Mouse (Mus musculus) forelimb bud, embryonic 11.5 days (tissue): ENCODE data around the gene Slc18b1.
"Not testable (repeated sequence)": the region's sequence is repeated elsewhere in the genome, so short reads cannot be mapped to it uniquely, and the experiment has no call there.

Source experiments
- DNase-seq: peaks from one replicate; pipeline ENCODE4 v3.0.0-alpha.2; 2012; ENCODE audit warnings: low read depth, low spot score

The Slc18b1 gene

DNA sequence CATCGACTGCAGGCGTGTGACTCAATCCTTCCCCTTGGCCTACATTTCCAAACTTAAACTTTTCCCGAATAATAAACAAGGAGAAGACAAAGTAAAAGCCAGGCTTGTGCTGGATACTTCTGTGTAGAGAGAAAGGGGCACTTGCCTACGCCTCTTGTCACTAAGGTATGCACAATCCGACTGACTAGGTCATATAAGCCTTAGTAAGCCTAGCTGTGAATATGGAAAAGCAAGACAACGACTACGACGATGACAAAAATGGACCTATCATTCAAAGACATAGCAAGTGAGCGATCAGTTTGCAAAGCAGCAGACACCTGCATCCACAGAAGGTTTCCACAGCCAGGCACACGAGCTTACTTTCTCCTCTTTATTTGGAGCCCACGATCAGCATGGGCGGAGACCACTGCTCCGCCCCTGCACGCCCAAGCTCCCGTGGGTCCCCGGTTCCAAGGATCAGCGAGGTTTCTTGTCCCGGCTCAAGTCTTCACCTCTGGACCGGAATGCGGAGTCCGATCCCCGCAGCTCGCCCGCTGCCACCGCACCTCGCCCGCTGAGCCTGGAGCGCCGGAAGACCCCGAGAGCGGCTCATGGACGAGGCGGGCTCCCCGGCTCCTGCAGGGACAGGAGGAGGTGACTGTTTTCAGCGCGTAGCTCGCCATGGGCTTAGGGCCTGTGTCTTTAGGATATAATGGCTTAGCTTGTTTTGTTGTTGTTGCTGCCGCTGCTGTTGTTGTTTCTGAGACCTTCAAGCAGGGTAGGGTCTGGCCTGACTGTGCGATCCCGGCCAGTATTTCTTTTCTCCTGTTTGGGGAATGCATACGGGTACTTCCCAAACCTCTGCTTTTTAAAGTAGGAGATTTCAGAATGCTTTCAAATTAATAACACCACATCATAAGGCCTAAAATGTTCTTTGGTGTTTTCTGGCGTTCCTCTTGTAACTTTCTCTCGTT is at the start of gene Slc18b1:
TSS of gene Slc18b1 (plus strand) at position 436 of the 953 bp plus-strand sequence.
- DNase-seq, result no peak

DNA sequence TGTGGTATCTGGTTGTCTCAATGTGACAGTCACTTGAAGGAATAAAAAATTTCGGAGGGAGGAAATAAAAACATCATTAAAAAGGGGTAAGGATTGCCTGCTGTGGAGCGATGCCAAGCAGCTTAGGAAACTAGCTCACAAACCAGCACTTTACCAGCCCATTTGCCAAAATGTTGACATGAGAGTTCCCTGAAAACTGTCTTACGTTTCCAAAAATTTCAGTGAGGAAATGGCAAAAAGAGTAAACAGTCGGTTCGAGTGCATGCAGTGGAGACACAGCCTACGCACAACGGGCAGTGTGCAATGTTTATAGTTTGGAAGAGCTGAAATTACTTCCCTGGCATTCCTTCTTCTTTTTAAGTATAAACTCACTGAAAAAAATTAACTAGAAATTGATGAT is 42.6 kb upstream of the Slc18b1 start:
- no peak for DNase-seq

DNA sequence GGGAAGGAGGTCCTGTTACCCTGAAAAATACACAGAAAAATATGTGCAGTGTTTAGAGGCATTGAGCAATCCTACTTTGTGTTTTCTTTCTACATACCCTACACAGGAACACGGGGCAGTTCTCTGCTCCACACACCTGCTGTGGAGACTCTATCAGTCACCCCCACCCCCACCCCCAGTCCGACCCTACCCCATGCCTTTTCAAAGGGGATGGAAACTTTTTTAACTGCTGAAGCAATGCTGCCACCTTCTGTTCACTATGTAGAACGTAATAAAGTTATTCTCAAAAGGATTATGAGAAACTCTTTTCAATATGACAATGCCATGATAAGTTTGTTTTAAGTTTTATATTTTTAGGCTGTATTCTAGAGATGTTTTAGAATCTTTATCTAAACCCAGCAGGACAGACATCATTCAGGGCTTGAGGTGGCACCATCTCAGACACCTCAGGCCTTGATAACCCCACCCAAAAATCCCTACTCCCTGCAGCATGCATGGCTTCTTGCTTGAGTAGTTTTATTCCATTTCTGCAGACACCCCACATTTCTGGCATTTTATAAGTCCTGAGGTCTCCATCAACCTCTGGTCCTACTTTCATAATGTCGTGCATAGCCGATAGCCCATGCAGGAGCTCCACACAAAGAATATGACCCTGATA is 19.4 kb upstream of the Slc18b1 start:
- peak; percentile 53 for DNase-seq

DNA sequence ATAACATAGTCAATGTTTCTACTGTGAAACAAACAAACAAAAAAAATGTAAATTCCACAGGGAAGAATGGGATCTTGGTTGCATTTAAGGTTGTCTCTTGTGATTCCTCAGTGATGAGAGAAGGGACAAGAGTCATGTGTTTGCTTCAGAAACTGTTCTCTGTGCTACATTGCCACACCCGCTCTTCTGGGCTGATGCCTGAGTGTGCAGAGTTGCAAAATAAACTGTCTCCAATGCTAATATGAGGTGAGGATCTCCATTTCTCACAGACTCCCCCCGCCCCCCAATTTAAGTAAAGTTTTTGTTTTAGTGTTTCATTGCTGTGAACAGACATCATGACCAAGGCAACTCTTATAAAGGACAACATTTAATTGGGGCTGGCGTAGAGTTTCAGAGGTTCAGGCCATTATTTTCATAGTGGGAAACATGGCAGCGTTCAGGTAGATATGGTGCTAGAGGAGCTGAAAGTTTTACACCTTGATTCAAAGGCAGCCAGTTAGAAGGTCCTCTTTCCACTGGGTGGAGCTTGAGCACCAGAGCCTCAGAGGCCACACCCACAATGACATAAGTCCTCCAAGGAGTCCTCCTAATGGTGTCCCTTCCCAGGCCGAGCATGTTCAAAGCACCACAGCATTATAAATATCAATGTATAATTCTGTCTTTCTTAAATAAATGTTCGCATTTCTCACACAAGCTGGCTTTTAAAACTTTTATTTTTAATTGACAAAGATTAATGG is 16.1 kb upstream of the Slc18b1 start:
- DNase-seq, result no peak

DNA sequence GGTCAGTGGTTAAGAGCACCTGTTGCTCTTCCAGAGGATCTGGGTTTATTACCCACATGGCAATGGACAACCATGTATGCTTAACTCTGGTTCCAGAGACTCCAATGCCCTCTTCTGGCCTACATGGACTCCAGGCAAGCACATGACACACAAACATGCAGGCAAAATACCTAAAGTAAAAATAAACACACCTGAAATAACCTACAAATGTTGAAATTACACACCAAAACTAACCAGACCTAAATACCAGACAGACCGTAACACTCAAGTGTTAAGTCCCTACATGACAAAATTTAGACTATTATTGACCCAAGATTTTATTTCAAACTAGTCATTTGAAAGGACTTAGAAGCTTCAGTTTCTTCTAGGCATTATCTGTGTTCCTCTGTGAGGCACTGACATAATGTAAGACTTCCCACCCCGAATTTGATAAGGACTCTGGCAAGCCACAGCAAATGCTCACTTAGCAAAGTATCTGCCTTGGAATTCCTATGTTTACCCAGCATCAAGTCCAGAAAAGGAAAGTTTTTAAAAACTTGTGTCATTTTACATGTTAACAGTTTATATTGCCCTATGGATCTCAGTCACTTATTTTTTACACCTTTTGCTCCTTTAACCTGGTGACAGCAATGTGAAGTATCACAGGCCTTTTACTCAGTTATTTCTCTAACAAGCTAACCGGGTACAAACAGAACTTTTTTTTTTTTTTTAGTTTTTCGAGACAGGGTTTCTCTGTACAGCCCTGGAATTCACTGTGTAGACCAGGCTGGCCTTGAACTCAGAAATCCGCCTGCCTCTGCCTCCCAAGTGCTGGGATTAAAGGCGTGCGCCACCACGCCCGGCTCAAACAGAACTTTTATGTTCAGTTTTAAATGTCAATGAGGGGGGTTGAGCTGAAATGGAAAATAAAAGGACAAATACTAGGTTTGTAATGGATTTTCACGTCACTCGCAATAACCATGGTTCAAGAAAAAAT is 14.7 kb upstream of the Slc18b1 start:
- DNase-seq, result no peak

DNA sequence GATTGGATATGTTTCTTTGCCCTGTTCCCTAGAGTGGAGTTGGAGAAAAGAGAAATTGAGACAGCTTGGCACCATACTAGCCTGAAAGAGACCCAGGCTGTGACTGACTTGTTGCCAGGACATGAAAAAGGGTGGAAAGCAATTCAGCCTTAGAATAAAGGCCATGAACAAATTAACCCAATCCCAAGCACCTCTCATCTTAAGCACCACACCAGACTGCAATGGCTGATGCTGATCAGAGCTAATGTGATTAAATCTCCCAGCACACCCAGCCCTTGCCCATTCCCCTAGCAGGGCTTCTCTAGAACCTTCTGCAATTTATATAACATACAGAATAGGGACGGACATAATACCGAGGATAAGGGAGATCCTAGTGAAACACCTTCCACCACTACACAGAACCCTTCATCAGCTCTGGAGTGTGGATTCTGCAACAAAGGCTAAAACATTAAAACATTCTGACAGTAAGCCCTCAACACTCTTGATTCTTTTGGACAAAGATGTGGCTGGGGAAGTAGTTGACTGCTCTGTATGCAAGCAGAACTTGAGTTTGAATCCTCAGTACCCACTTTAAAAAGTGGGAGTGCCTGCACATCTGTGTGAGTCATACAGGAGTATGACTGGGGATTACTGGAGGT is 13.8 kb upstream of the Slc18b1 start:
- DNase-seq, result no peak

DNA sequence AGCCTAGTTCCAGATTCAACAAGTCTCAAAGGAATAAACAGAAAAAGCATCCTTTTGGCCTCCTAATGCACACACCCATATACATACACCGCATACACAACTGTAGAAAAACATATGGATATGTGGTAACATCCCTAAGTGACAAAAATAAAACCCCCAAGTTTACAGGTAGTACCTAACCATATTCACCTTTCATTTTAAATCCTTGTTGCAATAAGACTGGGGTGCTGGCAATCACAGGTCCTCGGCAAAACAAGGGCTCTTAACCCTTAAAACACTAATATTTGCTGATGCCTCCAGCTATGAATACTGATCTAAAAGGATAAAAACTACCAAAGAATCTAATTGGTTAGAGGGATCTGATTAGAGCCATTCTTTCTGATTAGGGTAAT is 13.3 kb upstream of the Slc18b1 start:
- DNase-seq, result no peak

DNA sequence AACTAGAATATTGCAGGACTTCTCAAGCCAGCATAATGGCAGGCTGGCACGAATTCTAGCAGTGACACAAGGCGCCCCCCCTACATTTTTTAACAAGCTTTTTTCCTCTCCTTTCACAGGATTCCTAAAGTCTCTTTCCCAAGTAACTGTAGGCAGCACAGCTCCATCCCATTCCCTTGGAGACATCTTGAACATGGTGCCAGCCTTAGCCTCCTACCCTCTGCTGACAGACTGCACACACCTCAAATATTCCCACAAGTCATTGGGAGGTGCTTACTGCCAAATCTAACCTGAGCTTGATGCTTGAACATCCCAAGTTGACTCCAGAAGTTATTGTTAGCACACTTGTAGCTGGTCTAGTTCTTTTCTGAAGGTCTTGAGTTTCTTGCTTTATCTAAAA is 12.7 kb upstream of the Slc18b1 start:
- DNase-seq, result no peak

DNA sequence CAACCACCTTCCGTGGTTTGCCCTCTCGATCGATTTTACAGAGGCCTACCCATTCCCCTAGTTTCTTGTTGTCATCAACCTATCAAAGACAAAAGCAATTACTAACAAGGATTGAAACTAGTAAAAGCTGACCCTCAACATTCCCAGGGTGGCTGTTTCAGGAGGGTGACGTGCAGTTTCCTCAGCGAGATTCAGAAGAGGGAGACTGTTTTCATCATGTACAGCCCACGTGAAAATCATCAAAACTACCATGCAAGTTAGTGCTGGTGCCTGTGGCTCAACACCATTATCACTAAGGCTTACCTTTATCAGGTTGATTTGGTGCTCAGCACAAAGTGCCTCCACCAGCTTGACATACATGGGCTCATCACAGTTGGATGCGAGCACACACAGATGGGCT is 11.2 kb upstream of the Slc18b1 start:
- not testable (repeated sequence) for DNase-seq

DNA sequence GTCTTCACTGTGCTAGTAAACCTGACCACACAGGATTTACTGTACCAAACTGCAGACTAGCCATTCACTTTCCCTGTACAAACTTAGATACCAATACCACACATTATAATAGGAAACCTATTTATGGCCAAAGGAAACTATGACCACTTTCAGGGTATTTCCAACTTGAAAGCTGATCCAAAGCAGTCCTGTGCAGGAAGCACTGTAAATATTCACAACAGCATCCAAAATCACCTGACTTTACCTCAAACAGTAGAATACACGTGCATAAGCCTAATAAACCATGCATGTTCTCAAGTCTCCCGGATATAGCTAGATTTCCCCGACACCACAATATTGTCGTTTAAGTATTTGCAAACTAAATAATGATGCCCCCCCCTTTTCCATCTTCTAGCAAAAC is 10.7 kb upstream of the Slc18b1 start:
- DNase-seq, result no peak

DNA sequence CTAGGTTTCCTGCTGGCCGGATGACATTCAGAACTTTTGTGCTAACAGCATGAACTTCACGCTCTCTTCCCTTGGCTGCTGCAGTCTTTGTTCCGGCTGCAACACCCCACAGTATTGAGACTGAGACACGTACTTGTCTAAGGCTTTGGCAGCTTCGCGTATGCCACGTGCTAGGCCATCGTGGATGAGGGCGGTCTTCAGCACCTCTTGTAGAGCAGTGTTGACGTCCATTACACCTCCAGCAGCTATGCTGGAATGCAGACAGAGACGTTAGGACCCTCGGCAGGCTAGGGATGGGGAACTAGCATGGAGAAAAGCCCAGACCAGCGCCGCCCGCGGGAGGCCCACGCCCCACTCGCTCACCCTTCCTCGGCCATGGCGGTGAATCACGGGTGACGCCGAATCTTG is 10.2 kb upstream of the Slc18b1 start:
- DNase-seq, result not testable (repeated sequence)

DNA sequence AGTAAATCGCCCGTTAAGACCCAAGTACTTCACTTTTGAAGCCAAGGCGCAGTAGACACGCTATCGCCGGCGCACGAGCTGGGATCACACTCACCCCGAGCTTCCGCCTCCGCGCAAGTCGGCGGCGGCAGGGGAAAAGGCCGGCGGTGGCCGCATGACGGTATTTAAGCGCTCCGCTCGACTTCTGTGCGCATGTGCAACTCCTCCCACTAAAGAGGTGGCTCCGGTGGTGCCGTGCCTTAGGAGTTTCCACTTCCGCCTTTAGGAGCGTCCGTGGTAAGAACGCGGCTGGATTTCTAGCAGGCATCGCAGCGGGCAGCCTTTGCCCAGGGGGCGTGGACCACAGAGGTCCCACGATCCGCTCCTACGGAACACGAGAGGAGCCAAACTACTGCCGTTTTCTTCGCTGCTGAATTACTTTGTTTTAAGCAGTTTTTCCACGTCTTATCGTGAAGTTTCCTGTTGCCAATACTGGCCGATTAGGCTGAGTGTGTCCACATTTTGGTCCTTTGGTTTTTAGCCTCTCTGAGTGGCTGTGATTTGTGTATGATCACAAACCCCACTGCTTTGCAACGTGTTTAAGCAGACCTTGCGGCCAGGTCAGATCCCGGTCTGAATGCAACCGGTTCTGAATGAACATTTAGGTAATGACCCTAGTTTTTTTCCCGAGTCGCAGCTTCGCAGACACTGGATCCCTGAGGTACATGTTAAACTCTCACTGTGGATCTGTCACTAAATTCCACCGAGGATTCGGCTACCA is 9.5 kb upstream of the Slc18b1 start, which contains the start of gene Rps12:
TSS of gene Rps12 (minus strand) at position 214 of the 760 bp plus-strand sequence.
- DNase-seq, result peak; percentile 100

DNA sequence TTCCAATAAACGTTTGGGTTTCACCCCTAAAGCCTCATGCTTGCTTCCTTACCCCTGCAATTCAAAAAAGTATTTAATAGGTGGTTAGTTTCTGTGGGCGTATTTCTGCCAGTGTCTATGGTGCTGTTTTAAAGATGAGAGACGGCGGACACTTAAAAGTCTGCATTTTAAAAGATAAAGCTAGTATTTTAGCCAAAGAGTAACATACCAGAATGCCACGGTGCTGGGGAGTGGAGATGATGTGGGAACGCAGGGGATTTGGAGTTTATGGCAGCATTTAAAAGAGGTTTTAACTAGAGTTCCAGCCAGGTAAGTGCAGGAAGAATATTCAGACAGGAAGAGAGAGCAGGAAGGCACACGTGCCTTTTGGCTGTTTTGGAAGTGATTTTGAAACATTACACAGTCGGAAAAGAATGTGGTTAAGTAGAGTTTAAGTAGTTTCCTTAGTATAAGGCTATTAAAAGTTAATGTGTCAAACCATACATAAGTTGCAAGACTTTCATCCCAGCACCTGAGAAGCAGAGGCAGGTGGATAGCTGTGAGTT is 8.7 kb upstream of the Slc18b1 start:
- no peak for DNase-seq

DNA sequence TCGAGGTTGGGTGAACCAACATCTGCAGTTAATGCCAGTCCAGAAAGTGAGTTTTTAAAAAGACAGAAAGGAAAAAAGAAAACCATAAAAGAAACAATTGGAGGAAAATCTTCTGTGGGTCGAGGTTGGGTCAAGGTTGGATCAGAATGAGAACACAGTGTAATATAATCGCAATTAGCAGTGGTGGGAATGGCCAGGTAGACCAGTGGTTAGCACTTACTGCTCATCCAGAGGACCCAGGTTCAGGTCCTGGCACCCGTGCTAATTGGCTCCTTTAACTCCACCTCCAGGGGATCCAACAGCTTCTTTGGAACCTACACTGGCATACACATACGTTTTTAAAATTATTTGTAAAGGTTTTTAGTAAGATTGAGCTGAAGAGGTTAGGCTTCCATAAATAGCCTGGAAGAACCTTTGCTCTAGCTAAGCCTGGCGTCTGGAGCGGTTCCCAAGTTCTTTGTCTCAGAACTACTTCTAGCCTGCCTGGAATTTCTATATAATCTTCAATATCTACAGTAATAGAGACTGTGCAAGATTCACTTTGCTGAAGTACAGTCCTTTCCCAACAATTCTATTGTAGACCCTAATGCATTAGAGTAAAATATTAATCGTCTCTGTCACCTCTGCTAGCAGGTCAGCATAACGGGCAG is 790 bp upstream of the Slc18b1 start:
- no peak for DNase-seq

DNA sequence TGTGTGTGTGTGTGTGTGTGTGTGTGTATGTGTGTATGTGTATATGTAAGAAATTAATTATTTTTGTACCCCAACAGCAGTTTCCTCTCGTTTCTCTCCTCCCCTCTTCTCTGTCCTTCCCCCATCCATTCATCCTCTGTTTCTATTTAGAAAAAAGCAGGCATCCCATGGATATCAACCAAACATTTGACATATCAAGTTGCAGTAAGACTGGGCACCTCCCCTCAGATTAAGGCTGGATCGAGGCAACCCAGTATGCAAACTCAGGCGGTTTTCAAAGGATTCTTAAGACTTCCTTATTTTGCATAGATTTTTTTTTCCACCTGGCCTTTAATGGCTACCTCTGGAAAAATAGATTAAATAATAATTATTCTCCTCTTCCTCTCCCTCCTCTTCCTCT is 820 bp downstream of the Slc18b1 start:
- DNase-seq, result no peak

DNA sequence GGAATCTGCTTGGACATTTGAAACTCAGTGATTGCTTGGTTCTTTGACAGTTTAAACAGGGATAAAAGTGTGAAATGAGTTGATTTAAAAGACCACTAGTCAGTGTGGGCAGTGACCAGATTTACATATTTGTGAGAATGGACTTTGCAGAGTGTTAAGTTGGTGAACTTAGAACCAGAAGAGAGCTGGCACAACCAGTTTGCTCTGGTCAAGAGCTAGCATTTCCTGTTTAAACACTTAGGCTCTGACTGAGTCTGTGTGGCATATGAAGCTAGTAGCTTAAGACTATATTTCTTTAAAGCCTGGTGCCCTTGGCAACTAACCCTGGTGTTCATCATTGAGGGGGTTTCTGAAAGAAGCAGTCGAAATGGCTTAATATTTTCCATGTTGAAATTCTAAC is 1.4 kb downstream of the Slc18b1 start:
- DNase-seq, result no peak

DNA sequence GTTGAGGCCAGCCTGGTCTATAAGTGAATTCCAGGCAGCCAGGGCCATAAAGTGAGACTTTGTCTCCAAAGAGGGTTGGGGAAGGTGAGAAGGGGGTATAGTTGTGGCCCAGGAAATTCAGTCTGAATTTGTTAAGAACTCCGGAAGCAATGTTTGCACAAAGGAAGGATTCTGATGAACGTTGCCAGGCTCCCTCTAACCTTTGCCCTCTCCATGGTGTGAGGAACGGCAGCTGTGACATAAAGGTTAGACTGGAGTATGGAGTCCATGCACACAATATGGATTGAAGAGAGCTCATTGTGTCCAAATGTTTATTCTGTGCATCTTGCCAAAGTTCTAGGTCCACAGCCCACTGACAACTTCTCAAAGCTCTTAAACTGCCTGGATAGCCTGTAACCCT is 3.1 kb downstream of the Slc18b1 start:
- no peak for DNase-seq

DNA sequence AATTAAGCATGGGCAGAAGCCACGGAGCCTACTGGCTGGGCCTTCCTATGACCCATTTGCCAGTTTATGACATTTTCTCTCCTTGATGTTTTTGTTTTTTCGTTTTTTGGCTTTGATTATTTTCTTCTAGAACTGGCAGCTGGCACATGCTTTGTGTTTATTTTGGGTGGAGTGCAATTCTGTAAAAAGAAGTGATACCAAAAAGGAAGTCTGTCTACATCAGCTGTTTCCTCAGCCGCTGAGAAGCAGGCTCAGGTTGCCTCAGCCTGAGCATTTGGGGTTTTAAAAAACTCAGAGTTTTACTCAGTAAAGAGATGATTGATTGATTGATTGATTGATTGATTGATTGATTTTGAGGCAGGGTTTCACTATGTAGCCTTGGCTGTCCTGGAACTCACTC is 6.1 kb downstream of the Slc18b1 start:
- DNase-seq, result no peak

DNA sequence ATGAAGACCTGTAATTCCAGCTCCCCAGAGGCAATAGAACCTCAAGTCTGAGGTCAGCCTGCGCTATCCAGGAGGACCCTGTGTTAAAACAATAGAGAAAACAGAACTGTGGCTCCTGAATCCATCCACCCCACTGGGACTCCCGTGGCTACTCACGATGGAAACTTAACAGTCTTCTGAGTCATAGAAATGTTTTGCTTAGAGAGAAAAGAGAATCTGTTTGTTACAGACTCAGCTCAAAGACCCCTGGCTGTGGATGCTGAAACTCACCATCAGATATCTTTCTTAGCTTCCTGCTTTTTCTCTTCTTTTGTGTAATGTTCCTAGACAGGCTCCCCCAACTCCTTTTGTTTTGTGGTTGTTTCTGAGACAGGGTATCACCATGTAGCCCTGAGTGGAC is 7.9 kb downstream of the Slc18b1 start:
- DNase-seq, result no peak
